Mouse (Mus musculus) spleen, postnatal 14 days (tissue): ENCODE measurements at regions not wholly inside any gene's neighbourhood (a gene's known extent, or its start where the extent isn't known, plus 50 kb on each side); places are given as distances from the start of the nearest gene placed in this dataset.

ENCODE experiments used
- DNase-seq, 2 experiments: peaks; one replicate each; pipeline ENCODE4 v3.0.0; 2021 to 2022; ENCODE audit warnings: low spot score in 2 of 2

DNA sequence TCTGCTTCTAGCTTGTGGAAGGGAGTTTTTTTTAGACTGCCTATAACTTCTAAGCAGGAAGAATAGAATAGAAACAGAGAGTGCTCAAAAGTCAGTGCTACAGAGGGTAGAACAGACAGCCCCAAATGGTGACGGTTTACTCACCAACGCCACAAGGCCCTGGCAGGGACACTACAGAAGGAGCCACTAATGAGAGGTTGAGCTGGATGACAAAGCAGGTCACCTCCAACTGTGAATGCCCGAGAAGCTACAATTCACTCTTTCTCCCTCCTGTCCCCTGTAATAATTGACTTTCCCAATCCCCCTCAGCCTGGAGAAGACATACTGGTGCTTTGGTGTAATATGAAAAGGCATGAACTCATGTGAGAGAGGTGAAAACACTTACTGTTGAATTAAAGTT lies 106.5 kb upstream of the Arl4c start:
- no peak for DNase-seq

DNA sequence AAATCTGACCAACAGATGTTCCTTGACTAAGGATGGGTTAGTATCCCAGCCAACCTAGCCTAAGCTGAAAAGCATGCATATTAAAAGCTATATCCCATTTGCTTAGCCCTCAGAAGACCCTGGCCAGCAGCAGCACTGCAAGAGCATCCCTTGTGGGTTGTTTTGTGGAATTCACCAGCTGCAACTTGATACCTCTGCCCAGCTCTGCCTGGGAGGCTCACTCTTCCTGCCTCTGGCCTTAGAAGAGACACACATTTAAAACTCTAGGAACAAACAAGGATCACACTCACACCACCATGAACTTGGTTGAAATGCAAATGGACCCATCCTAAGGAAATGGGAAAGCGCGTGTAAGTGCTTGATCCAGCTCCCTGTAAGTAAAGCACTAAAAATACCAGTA lies 107.7 kb upstream of the Arl4c start:
- DNase-seq = no peak

DNA sequence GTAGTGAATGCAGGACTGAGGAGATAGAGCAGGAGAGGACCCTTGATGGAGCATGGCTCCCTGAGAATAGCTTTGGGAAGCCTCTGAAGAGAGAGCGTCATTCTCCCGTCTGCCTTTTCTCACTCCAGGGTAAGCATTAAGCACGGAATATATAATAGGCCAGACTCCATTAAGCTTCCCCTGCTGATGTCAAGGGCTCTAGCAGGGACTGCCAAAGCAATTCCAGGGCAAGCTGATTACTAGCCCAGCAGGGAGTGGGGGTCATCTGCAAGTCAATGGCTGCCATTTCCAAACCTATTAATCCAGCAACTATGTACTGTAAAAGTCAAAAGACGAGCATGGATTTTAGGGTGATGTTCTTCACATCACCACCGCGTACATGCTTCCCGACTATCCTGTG lies 111.2 kb upstream of the Arl4c start:
- DNase-seq = no peak

DNA sequence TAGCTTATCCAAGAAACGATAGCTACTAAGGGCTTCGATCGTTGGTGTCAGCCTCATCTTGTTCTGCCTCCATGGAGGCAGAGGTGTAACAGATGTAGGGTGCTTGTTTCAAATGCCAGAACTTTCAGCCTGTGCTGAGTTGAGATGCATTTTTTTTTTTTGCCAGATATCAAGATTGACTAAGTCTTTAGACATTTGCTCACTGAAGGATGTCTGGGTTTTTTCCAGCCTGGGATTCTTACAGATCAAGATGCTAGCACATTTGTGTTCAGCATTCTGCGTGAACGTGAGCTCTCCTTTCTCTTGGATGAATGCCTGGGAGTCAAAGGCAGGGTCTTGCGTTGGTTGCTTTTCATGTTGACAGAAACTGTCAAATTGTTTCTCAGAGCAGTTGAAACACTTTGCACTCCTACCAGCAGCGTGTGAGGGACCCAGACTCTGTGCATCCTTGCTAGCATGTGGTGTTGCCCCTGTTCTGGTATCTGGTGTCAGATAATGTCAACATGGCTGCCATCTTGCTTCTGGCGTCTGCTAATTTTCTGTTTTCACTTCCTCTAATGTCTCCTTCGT lies 114.4 kb upstream of the Arl4c start:
- DNase-seq = no peak

DNA sequence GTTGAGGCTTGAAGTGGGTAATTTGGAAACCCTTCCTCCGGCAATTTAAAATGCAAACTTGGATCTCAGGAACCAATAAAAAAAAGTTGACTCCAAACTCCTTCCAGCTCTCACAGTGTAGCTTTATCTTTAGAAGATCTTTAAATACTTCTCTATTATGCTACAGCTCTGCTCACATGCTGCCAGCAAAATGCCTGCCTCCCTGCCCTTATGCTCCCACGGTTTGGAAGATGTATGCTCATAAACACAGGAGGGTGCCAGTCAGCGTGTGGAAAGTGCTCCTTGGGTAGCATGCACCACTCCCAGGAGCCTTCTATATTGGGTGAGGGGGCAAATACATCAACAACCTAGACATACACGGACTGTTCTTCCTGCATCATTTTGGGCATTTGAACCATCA lies 123.2 kb upstream of the Arl4c start:
- DNase-seq = no peak

DNA sequence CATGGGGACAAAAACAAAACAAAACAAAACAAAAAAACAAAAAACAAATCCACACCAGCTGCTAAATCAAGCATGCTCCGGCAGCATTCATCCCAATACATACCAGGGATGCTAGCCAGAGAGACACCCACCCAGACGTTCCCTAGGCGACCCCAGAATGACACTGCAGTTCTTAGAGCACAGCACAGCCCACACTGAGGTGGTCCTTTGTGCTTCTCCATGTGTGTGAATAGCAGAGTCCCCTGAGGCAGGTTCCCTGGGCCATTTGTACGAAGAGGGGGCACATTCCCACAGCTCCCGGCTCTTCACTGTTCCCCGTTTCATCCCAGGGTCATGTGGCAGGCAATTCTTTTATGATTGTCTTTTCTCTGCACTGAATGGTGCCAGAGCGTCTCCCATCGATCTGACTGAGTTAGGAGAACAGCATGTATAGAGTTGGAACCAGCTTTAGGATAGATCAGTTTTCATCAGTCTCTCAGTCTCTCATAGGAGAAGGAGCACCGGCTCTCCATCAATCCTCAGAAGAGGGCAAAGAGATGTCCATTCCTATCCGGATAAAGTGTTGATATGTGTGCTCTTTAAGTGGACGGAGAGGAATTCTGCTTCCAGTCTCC lies 136.7 kb upstream of the Arl4c start:
- no peak for DNase-seq

DNA sequence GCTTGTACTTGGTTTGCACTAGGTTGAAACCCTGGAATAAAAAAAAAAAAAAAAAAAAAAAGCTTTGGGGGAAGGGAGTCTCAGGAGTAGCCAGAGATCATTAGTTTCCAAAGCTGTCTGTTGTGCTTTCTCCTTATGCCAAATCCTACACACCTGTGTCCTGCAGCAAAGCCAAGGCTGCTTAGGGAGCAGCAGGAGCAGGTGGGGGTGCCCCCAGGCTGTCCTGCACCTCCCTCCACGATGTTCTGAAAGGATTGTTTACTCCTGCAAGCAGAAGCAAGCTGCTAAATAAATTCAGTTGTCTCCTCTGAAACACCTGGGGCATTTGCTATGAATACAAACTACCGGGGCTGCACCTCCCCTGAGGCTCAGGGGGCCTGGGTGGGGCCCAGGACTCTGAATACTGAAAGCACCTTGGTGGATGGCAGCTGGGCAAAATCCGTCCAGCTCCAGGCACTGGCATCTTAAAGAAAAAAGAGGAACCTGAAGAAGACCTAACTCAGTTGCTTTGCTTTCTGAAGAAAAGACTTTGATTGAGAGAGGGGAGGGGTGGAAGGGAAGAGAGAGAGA lies 137.5 kb upstream of the Arl4c start:
- DNase-seq = no peak

DNA sequence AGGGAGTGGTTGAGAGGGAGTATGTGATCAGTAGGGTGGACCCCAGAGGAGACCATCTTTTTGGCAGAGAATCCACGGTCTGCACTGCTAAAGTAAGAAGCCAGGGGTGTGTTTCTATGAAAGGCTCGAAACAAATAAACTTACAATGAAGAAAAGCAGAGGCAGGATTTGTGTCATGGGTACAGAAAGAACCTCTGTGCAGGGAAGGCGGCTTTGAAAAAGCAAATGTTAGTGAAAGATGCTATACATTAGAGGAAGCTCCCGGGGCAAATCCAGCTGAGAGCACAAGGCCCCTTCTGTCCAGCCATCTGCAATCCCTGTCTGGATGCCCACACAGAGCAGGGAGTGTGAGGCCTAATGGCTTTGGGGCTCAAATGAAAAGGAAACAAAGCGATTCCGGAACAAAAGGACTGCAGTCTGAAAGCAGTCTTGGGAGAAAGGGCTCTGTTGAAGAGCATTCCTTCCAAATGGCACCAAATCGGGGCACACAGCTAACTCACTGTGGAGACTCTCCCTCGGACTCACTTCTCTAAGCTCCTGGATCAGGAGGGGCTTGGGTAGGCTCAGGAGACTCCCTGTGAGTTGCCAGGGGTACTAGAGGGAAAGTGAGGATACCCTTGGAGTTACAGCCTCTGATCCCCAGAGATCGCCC lies 138.1 kb upstream of the Arl4c start:
- DNase-seq = no peak

DNA sequence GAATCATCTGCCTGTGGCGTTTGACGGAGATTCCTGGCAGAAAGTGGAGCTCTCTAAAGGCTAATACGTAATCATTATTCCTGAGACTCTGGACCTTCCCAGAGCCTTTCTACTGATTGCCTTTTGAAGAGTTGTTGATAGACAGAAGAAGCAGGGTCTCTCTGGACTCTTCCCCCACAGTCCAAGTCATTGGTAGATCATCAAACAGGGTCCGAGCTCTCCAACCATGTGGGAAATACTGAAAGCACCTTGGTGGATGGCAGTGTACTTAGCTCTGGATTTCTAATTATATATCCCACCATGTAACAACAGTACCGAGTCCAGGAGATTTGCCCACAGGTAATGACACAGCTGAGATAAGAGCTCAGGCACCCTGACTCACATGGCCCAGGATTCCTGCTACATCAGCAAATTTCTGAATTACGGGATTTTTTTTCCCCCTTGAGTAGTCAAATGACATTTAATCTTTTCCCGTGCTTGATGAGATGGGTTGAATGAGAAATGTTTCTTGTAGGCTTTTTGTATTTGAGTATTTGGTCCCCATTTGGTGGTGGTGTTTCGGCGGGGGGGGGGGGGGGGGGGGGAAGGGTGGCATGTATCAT lies 139.1 kb upstream of the Arl4c start:
- DNase-seq = no peak

DNA sequence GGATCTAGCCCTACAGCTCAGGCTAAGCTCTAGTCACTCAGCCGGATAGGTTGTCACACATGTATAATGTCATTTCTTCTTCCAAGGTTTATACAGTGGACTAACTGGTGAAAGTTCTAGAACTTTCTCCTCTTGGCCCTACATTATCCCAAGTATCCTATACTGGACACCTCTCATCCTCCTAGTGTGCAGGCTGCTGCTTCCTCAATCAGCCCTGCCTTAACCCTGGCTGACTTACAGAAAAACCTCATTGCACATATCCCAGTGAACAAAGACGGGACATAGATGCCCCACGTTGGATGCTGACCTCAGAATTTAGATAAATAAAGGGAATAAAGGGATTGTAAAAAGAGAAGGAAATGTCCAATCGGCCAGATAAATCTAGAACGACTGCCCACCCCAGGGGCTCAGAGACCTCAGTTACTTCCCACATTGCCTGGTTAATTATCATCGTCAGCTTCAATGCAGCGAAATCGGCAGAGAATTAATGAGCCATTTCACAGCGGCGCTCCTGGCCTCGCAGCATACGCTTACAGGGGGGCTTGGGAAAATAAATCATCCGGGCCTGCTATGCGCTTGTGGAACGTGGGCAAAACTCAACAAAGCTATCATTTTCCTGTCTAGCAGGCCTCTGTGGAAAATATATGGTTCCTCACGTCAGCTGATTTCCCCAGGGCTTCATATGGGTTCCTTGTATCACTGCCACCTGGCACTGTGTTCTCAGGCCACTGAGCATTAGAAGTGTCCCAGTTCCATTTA lies 145.5 kb upstream of the Arl4c start:
- no peak for DNase-seq

DNA sequence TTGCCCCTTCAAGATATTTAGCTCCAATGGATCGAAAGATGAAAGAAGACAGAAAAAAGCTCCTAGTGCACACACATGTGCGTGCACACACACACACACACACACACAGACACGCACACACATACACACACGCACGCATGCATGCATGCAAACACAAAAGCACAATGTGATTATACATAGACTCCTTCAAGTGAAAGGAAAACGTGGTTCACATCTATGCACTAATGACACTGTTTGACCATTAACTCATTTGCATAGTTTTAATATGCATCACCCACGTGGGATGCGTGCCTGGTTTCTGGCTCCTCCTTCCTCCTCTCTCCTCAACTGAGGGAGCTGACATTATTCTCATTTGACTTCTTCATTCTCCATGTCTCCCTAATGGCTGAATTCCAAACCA lies 146.2 kb upstream of the Arl4c start:
- no peak for DNase-seq

DNA sequence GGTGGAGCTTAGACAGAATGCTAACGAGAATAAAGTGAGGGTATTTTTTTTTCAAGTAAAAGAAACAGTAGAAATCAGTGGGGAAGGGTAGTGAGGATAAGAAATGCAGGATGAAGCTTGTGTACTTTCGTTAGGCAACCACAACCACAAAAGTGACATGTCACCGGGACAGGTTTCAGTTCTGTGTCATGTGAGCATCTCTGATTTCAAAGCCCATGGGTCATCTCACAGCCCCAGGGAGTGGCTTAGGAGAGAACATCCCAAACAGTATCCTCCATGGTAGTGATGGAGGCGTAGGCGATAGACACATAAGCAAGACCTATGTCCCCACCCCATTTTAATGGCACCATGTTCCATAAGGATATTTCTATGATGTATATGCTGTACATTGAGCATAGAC lies 147.4 kb upstream of the Arl4c start:
- no peak for DNase-seq

DNA sequence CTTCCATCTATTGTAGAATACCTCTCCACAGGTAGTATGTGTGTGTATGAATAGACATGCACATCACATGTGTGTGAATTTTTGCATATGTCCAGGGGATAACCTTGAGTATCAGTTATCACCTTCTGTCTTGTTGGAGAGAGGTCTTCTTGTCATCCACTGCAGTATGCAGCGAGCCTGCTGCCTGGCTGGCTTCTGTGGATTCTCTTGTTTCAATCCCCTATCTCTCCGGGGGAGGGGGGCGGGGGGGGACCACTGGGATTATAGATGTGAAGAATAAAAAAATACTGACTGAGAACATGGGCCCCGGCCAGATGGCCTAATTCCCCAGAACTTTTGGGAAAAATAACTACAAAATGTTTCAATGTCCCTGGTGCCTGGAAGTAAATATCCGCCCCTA lies 149.9 kb upstream of the Arl4c start:
- no peak for DNase-seq

DNA sequence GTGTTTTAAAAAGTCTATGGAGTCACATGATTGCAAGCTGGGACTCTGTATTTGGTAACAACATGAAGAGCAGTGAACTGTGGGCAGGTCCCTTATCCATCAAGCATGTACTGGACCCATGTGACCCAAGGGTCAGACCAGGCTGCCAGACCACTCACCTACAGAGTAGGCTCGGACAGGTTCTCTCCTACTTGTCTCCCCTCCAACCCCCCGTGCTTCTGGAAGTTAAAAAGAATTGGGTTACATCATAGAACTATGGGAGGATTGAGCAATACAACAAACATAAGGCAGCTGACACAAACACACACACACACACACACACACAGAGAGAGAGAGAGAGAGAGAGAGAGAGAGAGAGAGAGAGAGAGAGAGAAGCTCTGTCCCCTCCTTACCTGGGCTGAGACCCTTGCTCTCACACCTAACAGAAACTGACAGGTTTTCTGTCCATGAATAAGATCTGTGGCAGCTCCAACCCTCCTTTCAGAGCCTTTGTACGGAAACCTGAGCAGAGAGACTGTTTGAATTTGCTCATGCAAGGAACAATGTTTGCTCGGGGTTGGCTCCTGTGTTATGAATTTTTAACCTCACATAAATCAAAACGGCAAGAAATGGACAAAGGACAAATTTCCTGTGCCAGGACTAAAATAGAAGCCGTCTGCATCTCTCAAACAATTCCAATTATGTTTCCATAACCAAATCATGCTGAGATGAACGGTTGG lies 159.0 kb upstream of the Arl4c start:
- DNase-seq = no peak

DNA sequence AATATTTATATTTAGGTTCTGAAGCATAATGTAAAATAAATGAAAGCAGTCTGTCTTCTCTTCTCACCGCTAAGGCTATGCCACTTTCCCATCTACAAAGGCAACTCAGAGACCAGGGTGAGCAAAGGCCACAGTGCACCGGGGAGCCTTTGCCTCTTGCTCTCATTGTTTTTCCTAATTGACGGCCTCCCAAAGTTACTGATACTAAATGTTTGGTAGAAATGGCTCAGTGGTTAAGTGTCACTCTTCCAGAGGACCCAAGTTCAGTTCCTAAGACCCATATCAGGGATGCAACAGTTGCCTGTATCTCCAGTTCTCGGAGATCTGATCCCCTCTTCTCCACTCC lies 159.5 kb upstream of the Arl4c start:
- DNase-seq = no peak

DNA sequence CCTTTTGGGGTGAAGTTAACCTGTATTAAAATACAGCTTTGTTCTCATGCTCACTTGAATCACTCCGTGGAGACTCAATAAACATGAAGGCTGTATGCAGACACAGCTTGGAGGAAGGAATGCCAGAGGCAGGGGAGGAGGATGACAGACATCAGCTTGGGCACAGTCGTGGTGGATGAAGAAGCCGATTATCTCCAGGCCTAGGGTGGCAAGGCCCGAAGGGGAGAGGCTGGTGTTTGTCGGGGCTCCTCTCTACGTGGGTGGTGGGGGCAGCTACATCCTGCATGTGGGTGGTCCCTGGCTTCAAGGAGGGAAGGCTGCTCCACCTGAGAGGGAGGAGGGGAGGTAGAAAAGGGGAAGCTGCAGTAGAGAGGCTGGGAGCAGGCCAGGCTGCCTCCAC lies 163.4 kb upstream of the Arl4c start:
- DNase-seq = no peak

DNA sequence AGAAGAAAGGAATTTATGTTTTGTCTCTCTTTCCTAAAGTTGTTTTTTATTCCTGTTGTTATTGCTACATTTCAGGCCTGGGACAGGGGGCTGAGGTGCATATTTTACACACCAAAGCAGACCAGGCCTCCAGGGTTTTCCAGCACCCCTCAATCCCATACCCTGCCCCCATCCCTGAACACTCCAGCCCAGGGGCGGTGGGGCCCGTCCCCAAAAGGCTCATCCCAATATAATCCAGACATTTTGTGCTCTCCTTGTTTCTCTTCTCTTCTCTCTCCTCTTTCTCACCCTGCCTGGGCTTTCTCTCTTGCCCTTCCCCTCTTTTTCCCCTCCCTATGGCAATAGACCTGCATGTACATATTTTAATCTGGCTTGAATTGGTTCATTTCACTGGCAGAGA lies 164.6 kb upstream of the Arl4c start:
- no peak for DNase-seq

DNA sequence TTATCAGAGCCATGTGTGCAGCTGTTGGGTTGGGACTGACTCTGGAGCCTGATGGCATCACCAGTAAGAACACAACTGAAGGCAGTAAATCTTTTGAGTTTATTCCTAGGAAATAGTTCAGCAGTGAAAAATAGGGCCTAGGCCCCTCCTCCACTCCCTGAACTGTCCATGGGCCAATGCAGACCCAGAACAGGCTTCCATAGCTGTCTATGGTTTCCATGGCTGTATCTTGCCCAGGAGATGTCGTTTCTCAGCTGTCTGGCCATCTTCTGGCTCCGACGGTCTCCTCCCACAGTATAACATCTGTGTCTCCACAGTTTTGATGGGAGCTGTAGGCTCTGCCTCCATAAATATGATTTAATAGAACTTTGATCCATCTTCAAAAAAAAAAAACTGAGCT lies 165.1 kb upstream of the Arl4c start:
- DNase-seq = no peak

DNA sequence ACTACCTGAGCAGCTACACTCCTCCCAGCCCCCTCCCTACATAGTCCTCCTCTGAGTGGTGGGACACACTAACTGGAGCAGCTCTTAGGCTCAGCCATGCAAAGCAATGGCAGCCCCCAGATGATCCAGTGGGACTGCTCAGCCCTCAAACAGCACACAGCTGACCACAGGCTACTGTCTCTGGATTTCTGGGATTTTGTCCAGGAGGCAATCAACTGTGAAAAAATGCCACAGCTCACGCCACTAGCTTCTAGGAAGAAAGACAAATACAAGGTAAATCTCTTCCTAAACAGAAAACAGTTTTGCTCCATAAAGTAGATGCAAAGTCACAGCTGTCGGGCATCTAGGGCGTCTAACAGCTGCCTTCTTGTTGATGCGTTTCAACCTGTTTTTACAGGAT lies 167.9 kb upstream of the Arl4c start:
- DNase-seq = no peak

DNA sequence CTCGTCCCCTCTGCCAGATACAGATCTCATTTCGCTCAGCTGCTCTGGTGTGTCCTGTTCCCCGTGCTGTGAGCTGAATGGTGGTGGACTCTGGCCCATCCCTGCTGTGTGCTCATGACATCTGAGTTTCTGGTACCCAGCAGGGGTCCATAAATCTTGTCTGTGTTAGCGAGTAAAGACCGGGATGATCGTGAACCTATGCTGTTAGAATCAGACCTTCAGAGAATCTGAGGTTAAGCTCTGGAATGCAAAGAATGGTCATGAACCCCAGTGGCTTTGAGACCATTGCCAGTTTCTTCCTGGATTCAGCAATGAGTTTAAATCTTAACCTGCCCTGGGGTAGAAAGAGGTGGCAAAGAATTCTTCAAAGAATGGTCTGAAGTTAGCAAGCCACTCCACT lies 173.3 kb upstream of the Arl4c start:
- no peak for DNase-seq

DNA sequence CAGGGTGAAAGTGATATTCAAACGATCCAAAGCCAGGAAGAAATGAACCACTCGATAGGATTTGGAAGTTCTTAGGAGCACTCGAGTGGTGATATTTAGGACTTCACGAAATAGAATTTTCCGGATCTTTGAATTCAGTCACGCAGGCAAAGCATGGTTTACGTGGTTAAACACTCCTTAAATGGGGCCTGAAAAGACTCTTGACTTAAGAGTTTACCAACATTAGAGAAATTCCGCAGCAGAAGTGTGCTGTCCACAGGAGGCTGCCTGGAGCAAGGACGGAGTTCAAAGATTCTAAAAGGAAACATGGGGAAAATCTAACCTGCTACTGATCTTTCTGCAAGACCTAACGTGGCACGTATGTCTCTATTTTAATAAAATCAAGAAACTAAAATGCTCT lies 175.4 kb upstream of the Arl4c start:
- DNase-seq = no peak

DNA sequence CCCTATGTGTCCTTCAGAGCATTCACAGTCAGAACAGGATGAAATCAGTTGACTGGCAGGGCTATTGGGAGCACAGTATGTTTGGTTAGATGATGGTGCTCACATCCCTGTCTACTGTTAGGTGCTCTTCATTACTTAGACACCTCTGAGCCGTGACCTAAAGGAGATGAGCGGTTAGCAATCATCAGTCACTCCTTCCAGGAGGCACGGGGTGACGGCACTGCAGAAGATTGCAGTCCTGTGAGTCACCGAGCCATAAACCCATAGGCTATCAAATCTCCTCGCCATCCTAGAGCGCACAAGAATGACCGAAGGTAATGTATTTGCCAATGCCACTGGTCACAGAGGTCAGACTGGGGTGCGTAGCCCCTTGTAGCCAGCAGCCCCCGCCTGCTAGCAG lies 176.8 kb upstream of the Arl4c start:
- no peak for DNase-seq
